Mouse (Mus musculus): ENCODE measurements at regions not wholly inside any gene's neighbourhood (a gene's known extent, or its start where the extent isn't known, plus 50 kb on each side); places are given as distances from the start of the nearest gene placed in this dataset.

DNA sequence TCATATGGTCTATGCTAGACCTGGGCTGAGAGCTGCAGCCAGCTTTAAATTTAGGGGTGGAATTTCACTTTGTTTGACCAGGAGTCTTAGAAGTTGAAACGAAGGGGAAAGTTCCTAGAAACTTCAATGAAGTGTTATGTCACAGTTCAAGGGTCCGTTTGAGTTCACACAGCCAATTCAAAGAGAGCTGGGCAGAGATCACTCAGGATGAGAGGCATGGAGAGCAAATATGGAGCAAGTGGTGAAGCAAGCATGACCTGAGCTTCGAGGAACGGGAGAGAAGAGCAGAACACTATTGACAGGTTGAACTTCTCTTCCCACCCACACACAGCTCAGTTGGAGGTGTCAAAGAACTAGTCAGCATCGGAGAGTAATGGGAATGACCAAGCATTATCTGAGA is 56.1 kb upstream of the Hmgn3 start:
- no peak for TF ChIP-seq CTCF (IDR thresholded peaks at IDR 0.05; ENCODE audit: insufficient read depth, low read depth, low read length)
- no peak for TF ChIP-seq POLR2A (IDR thresholded peaks at IDR 0.05; ENCODE audit: insufficient read depth, low read depth, low read length)

All from olfactory bulb, adult 2 months (tissue).